Mouse (Mus musculus) gastrocnemius, postnatal 10 days (tissue): ENCODE results near the gene Ankrd33. TPM values are rescaled to one million over a fixed set of nuclear protein-coding genes. Genes with fewer than 3 reads are reported as not detected.

Experiments used
- DNase-seq: peaks from one replicate; pipeline ENCODE4 v3.0.0; 2021; ENCODE audit warnings: mixed read lengths
- total RNA-seq, 2 experiments: library from RNA; stranded (reverse); gene quantifications; 2 replicates each; pipeline ENCODE4 v1.2.3; 2021

The Ankrd33 gene
- total RNA-seq, 2 experiments from 2014 or later: not detected

DNA sequence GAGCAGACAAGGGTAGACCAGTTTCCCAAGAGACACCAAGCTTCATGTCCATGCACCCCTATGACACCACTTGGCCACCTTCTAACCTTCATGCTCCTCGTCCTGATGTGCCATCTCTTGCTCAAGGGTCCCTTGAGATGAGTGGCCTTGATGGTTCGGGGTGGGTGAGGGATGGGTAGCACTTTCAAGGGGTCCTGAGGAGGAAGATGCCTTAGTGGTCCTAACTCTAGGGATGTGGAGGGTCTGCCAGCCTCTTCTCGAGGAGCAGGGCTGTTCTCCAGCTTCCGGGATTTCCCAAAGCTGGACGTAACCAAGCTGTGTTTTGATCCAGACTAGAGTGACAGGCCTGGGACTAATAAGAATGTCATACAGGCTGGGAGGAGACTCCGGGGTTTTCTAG, 10.0 kb downstream of the Ankrd33 start:
- DNase-seq: no peak

DNA sequence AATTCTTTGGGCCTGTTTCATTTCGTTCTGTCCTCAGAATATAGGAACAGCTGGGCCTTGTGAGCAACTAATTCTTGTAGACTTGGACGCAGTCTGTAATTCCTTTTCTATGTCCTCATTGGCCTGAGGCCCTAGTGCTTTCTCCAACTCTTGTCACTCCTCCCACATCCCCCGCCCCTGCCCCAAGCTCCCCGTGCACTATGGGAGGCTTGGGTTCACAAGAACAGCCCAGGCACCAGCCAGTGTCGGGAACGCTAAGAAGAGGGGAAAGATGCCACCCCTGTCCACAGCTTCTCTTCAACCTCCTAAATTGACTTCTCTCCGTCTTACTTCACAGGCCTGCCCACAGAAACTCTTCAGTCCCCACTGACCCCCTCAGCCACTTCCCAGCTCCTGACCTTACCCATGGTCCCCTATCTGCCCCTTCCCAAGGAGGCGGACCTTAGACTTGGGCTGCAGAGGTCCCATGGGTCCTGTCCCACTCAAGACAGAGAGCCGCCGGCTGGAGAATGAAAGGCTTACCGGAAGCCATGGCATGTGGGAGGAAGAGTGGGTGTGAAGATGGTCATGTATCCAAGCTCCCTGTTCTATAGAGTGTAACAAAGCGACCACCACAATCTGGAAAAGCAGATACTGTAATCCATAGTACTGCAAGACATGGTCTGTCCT, 11.5 kb downstream of the Ankrd33 start:
- peak; percentile 60 for DNase-seq

GRCm38 (mm10) chr15:101128181-101129089, 12.9 kb downstream of the Ankrd33 start, which contains the start of gene Acvrl1:
Gene Acvrl1, plus strand, starts transcription at chr15:101128522.
- peak; percentile 73 for DNase-seq

DNA sequence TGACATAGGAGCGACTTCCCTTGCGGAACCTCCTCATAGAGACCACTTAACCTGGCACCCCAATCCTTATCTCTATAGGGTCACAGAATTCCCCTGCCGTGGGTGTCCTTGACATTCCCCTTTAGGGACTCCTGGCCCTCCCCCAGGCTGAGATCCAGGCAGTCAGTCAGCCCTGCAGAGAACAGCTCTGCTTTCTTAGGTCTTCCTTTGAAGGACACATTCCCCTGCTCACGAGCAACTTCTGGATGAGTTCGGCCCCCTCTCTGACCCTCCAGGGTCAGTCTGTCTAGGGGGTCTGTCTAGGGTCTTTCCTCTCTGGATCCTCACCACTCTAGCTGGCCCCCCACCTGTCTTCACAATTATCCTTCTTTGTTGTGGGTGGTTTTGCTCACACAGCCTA, 13.9 kb downstream of the Ankrd33 start:
- DNase-seq: no peak

- DNase-seq: no peak
Observed at GRCm38 (mm10) chr15:101131498-101131897, 15.9 kb downstream of the Ankrd33 start.

GRCm38 (mm10) chr15:101132041-101132440, 16.5 kb downstream of the Ankrd33 start:
- no peak for DNase-seq

GRCm38 (mm10) chr15:101132761-101133160, 17.2 kb downstream of the Ankrd33 start:
- DNase-seq: no peak

GRCm38 (mm10) chr15:101133993-101134704, 18.6 kb downstream of the Ankrd33 start:
- no peak for DNase-seq

- DNase-seq: no peak
Observed at GRCm38 (mm10) chr15:101135405-101135804, 19.9 kb downstream of the Ankrd33 start.

DNA sequence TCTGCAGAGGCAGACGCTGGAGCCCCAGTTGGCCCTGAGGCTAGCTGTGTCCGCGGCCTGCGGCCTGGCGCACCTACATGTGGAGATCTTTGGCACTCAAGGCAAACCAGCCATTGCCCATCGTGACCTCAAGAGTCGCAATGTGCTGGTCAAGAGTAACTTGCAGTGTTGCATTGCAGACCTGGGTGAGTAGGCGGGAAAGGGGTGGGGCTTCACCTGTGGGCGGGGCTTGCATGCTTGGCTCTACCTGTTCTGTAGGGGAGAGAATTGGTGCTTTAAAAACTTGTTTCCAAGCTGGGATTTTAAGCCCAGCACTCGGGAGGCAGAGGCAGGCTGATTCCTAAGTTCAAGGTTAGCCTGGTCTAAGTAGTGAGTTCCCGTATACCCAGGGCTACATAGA, 21.9 kb downstream of the Ankrd33 start:
- no peak for DNase-seq

DNA sequence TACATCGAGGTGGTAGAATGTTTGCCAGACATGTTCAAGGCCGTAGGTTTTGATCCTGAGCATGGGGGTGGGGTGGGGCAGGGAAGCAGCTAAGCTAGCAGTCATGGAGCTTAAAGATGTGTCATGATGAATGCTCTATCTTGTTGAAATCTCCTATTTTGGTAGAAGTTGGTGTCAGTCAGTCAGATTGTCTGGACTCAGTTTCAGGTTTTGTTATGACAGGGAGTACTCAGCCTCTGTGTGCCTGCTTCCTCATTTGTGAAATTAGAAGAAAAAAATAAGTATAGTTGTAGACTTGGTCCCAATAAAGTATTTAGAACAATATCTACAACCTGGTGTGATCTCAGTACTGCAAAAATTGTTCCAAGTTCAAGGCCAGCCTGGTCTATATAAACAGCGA, 23.1 kb downstream of the Ankrd33 start:
- DNase-seq: no peak

DNA sequence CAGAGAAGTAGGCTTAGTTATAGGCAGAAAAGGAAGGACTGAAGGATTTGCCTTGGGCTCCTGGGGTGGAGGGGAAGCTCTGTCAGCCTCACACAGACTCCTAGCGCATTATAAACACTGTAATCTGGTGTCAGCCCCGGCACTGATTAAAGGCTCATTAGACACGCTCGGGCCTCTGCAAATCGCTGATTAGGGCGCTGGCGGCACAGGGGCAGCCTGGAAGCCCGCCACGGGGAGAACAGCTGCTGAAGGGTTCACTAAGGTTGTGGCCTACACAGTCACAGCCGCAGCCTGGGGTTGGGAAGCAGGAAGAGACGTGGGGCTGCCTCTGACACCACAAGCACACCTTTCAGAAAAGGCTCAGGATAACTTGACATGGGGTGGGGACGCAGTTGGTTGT, 24.3 kb downstream of the Ankrd33 start:
- DNase-seq: peak; percentile 83

- no peak for DNase-seq
Observed at GRCm38 (mm10) chr15:101140587-101140986, 25.0 kb downstream of the Ankrd33 start.

GRCm38 (mm10) chr15:101141061-101141541, 25.5 kb downstream of the Ankrd33 start:
- DNase-seq: peak; percentile 60

- DNase-seq: no peak
Observed at GRCm38 (mm10) chr15:101142672-101143071, 27.1 kb downstream of the Ankrd33 start.

DNA sequence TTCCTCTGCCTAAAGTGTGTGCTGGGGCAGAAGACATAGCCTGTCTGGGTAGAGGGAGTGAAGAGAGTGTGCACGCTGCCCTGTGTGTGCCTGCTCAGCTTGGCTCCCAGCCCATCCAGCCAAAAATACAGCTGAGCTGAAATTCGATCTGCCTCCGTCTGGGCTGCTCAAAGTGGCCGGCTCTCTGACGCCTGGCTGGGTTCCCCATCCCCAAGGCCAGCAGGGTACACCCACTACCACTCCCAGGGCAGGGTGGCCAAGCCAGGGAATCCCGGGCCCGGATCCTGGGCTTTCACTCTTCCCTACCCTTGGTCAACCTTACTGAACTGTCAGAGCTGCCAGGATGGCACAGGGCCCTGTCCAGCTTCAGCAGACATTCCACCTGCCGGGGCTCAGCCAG, 27.9 kb downstream of the Ankrd33 start:
- peak; percentile 87 for DNase-seq

DNA sequence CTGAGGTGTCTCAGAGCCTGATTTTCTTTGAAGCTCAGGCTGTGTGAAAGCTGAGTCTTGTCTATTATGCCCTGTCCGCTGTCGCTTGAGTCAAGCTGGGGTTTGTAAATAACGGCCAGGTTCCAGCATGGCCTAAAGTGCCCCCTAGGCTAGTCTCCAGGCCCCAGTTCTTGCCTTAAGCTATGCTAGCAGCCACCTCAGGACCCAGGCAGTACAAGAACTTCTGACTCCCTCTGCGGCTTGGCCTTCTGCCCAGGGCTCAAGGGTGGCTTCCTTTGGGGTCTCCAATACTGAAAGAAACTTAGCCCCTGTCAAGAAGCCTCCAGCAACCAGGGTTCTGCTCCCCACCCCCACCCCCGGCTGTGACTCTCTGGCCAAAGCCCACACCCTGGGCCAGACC, 28.6 kb downstream of the Ankrd33 start:
- DNase-seq: no peak

- DNase-seq: no peak
Observed at GRCm38 (mm10) chr15:101144779-101145178, 29.2 kb downstream of the Ankrd33 start.

DNA sequence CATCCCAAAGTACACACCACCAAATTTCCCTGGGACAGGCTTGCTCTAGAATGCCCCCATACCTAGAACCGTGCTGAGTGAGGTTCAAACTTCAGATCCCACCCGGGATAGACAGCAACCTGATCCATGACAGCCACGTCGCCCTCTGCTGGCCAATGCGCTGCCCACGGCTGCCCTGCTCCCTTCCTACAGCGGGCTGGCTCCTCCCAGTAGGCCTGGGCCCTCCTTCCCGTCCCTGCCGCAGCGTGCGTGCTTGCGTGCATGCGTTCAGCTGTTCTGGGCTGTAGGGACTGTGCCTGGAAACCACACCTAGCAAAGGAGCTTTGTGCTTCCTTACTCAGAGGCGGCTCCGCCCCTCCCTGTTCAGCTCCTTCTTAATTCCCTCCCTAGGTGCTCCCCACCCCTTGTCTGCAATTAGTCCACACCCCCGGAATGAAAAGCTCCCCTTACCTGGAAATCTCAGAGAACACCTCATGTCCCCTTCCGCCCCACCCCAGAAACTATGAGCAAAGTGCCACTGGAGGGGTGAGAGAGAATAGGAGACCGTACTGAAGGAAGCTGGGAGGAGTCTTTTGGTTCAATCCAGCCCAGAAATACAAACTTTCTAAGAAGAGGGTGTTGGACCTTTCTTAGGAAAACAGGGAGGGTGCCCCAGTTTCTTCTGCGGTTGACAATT, 30.0 kb downstream of the Ankrd33 start:
- DNase-seq: peak; percentile 97

DNA sequence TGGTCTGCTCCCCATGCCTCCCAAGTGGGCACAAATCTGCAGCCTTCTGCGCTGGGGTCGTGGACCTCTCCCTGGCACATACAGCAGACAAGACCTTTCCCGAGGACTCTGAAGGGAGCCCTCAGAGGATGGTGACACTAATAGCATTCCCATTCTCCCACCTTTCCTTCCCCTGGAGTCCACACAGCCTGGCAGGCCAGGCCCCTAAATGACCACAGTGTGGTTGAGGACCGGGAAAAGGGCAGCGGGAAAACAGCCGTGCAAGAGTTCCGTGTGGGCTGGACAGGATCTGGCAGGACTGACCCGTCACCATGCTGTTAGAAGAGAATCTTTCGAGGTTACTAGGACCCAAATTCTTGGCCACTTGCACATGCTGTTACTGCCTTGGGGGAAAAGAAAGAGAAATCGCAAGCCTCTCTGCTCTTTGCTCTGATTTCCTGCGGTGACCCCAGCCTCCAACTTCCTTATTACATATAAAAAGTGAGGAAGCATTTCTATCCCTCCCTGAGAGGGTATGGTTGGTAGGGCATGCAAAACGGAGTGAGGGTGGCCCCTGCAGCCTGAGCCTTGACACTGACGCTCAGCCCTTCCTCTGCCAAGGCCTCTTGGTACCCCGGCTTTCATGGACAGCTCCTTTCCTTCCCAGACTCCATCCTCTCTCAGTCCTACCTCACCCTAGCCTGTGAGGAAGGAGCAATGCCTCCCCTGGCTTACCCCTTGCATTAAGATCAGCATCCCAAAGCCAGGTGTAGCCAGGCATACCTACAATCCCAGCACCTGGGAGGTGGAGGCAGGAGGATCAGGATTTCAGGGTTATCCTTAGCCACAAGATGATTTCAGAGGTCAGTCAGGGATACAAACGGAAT, 30.8 kb downstream of the Ankrd33 start:
- DNase-seq: no peak
